8 mouse cellular contexts compared by ENCODE assay signal in genomic region chr7:128297291-128297616, GRCm38 (mm10). TPM values are rescaled to one million over a fixed set of nuclear protein-coding genes. Genes with fewer than 3 reads are reported as not detected.
DNase-seq lines count a peak whose midpoint lies in the region; ATAC-seq lines count a peak whose summit lies in the region.

No protein-coding gene starts in this region.

- DNase-seq in lung, postnatal 14 days, result no peak
- peak; percentile 41 for DNase-seq in limb, embryonic 11.5 days (ENCODE audit: low spot score)
- DNase-seq in layer of hippocampus, adult 18-20 months (ENCODE audit: low spot score in 2 of 2), result no peak
- no peak for DNase-seq in layer of hippocampus, postnatal 14 days (ENCODE audit: low spot score in 2 of 2)
- no peak for DNase-seq in cerebellum, postnatal 4 days (ENCODE audit: low spot score in 2 of 2)

- no peaks in the 10 kb centered on the region; the same call in 1 of the 2 replicates for H3K36me3 ChIP-seq in lung, embryonic 16.5 days (ENCODE audit: control insufficient read depth, insufficient read depth, low read length)
- peaks cover 7% of the 10 kb centered on the region; the same call in 1 of the 2 replicates for H3K36me3 ChIP-seq in embryonic facial prominence, embryonic 15.5 days
- no peaks in the 10 kb centered on the region; the same call in 1 of the 2 replicates for H3K36me3 ChIP-seq in limb, embryonic 11.5 days (ENCODE audit: control insufficient read depth, insufficient read depth, low read length)
- no peaks in the 10 kb centered on the region for H3K36me3 ChIP-seq in neural tube, embryonic 14.5 days (ENCODE audit: control insufficient read depth, insufficient read depth, low read length)

- peak overlapping the region; percentile 99 for H3K9ac ChIP-seq in lung, embryonic 16.5 days (ENCODE audit: low read length)
- peak overlapping the region; percentile 83 for H3K9ac ChIP-seq in embryonic facial prominence, embryonic 15.5 days
- H3K9ac ChIP-seq in limb, embryonic 11.5 days (ENCODE audit: low read length), result peak overlapping the region; percentile 92
- H3K9ac ChIP-seq in neural tube, embryonic 14.5 days (replicated peaks; ENCODE audit: low read depth, low read length), result peak overlapping the region; percentile 83

- no peaks in the 10 kb centered on the region for H3K9me3 ChIP-seq in lung, embryonic 16.5 days (ENCODE audit: control insufficient read depth, low read length)
- no peaks in the 10 kb centered on the region for H3K9me3 ChIP-seq in embryonic facial prominence, embryonic 15.5 days (replicated peaks)
- H3K9me3 ChIP-seq in limb, embryonic 11.5 days (ENCODE audit: control insufficient read depth, low read length), result no peaks in the 10 kb centered on the region
- H3K9me3 ChIP-seq in neural tube, embryonic 14.5 days (ENCODE audit: control insufficient read depth, low read length), result no peaks in the 10 kb centered on the region

- H3K4me3 ChIP-seq in lung, embryonic 16.5 days (ENCODE audit: low read length), result peak overlapping the region; percentile 100
- H3K4me3 ChIP-seq in embryonic facial prominence, embryonic 15.5 days (replicated peaks), result peak overlapping the region; percentile 86
- peak overlapping the region; percentile 93 for H3K4me3 ChIP-seq in limb, embryonic 11.5 days (ENCODE audit: low read depth, low read length)
- peak overlapping the region; percentile 79 for H3K4me3 ChIP-seq in neural tube, embryonic 14.5 days (ENCODE audit: low read depth, low read length)

- peak overlapping the region; percentile 94 for H3K27ac ChIP-seq in lung, embryonic 16.5 days (ENCODE audit: low read length)
- H3K27ac ChIP-seq in embryonic facial prominence, embryonic 15.5 days (replicated peaks), result peak overlapping the region; percentile 88
- H3K27ac ChIP-seq in limb, embryonic 11.5 days (replicated peaks; ENCODE audit: low read depth, low read length), result peak overlapping the region; percentile 68; the same call in 1 of the 2 replicates
- peak overlapping the region; percentile 50; the same call in 1 of the 2 replicates for H3K27ac ChIP-seq in neural tube, embryonic 14.5 days (ENCODE audit: low read depth, low read length)

- WGBS in lung, embryonic 16.5 days, result 30% methylated on average over 10 of the region's 10 CpGs
- WGBS in embryonic facial prominence, embryonic 15.5 days, result 33% methylated on average over 10 of the region's 10 CpGs
- 36% methylated on average over 10 of the region's 10 CpGs for WGBS in limb, embryonic 11.5 days
- WGBS in neural tube, embryonic 14.5 days, result 37% methylated on average over 10 of the region's 10 CpGs

- H3K4me2 ChIP-seq in lung, embryonic 16.5 days (ENCODE audit: low read depth, low read length), result peak overlapping the region; percentile 89
- peak overlapping the region; percentile 83 for H3K4me2 ChIP-seq in embryonic facial prominence, embryonic 15.5 days (replicated peaks)
- peak overlapping the region; percentile 87 for H3K4me2 ChIP-seq in limb, embryonic 11.5 days (ENCODE audit: low read depth, severe bottlenecking)
- peak overlapping the region; percentile 82 for H3K4me2 ChIP-seq in neural tube, embryonic 14.5 days (ENCODE audit: low read depth, low read length)

- ATAC-seq in lung, embryonic 16.5 days (ENCODE audit: low read depth), result no peak; the same call in 1 of the 2 replicates
- no peak for ATAC-seq in embryonic facial prominence, embryonic 15.5 days (ENCODE audit: insufficient number of reproducible peaks, low FRiP score, low TSS enrichment, low read depth)
- ATAC-seq in limb, embryonic 11.5 days (ENCODE audit: insufficient number of reproducible peaks, low FRiP score, low TSS enrichment, low read depth), result no peak
- ATAC-seq in neural tube, embryonic 14.5 days (ENCODE audit: low read depth), result no peak

- no peaks in the 10 kb centered on the region for H3K27me3 ChIP-seq in lung, embryonic 16.5 days (ENCODE audit: control insufficient read depth, insufficient read depth, low read depth, low read length)
- H3K27me3 ChIP-seq in embryonic facial prominence, embryonic 15.5 days, result no peaks in the 10 kb centered on the region
- H3K27me3 ChIP-seq in limb, embryonic 11.5 days (ENCODE audit: control insufficient read depth, insufficient read depth, low read length), result no peaks in the 10 kb centered on the region
- no peaks in the 10 kb centered on the region for H3K27me3 ChIP-seq in neural tube, embryonic 14.5 days (ENCODE audit: control insufficient read depth, insufficient read depth, low read length)

- peaks cover 18% of the 10 kb centered on the region for H3K4me1 ChIP-seq in lung, embryonic 16.5 days (replicated peaks; ENCODE audit: control insufficient read depth, insufficient read depth, low read length)
- H3K4me1 ChIP-seq in embryonic facial prominence, embryonic 15.5 days, result peaks cover 24% of the 10 kb centered on the region
- H3K4me1 ChIP-seq in limb, embryonic 11.5 days (ENCODE audit: control insufficient read depth, insufficient read depth, low read length), result peaks cover 2% of the 10 kb centered on the region; the same call in 1 of the 2 replicates
- H3K4me1 ChIP-seq in neural tube, embryonic 14.5 days (ENCODE audit: control insufficient read depth, insufficient read depth, low read length), result peaks cover 12% of the 10 kb centered on the region

RNA-seq across cellular contexts. Expression of gene BC017158, which starts 0.7 kb away (rescaled TPM):
- polyA plus RNA-seq in lung, embryonic 16.5 days (2015; fragmentation: Nextera tagmentation; extraction: Ambion mirVana), result 32.0 and 36.3 TPM in 2 replicates
- 26.6 and 27.0 TPM in 2 replicates for polyA plus RNA-seq in embryonic facial prominence, embryonic 15.5 days (2015; fragmentation: Nextera tagmentation; extraction: Ambion mirVana)
- polyA plus RNA-seq in limb, embryonic 11.5 days (2014; fragmentation: Nextera tagmentation; extraction: Ambion mirVana), result 25.4 and 31.0 TPM in 2 replicates
- polyA plus RNA-seq in neural tube, embryonic 14.5 days (2014; fragmentation: Nextera tagmentation; extraction: Ambion mirVana), result 25.9 and 27.9 TPM in 2 replicates
- total RNA-seq in layer of hippocampus, adult 18-20 months (2021), result 10 to 100 TPM; 24.0 to 25.9 TPM
- total RNA-seq in layer of hippocampus, postnatal 14 days (2021), result 10 to 100 TPM; 23.6 to 24.6 TPM

RNA-seq across cellular contexts. Expression of gene Slc5a2, which starts 31.8 kb away (rescaled TPM):
- 0.39 TPM in 1 of 2 replicates, not detected in the other for polyA plus RNA-seq in lung, embryonic 16.5 days (2015; fragmentation: Nextera tagmentation; extraction: Ambion mirVana)
- polyA plus RNA-seq in embryonic facial prominence, embryonic 15.5 days (2015; fragmentation: Nextera tagmentation; extraction: Ambion mirVana), result not detected in 2 replicates
- polyA plus RNA-seq in limb, embryonic 11.5 days (2014; fragmentation: Nextera tagmentation; extraction: Ambion mirVana), result not detected in 2 replicates
- polyA plus RNA-seq in neural tube, embryonic 14.5 days (2014; fragmentation: Nextera tagmentation; extraction: Ambion mirVana), result not detected in 2 replicates
- not detected for total RNA-seq in layer of hippocampus, adult 18-20 months (2021)
- total RNA-seq in layer of hippocampus, postnatal 14 days (2021), result not detected

RNA-seq across cellular contexts. Expression of gene Tgfb1i1, which starts 50.6 kb away (rescaled TPM):
- polyA plus RNA-seq in lung, embryonic 16.5 days (2015; fragmentation: Nextera tagmentation; extraction: Ambion mirVana), result 190 and 203 TPM in 2 replicates
- 86.1 and 86.5 TPM in 2 replicates for polyA plus RNA-seq in embryonic facial prominence, embryonic 15.5 days (2015; fragmentation: Nextera tagmentation; extraction: Ambion mirVana)
- polyA plus RNA-seq in limb, embryonic 11.5 days (2014; fragmentation: Nextera tagmentation; extraction: Ambion mirVana), result 14.3 and 15.6 TPM in 2 replicates
- polyA plus RNA-seq in neural tube, embryonic 14.5 days (2014; fragmentation: Nextera tagmentation; extraction: Ambion mirVana), result 15.2 and 24.7 TPM in 2 replicates
- 10 to 100 TPM in 1 of 2 experiments, 1 to 10 TPM in 1; 9.2 to 12.0 TPM for total RNA-seq in layer of hippocampus, adult 18-20 months (2021)
- total RNA-seq in layer of hippocampus, postnatal 14 days (2021), result 10 to 100 TPM; 22.6 to 24.1 TPM

RNA-seq across cellular contexts. Expression of gene 9130023H24Rik, which starts 59.4 kb away (rescaled TPM):
- polyA plus RNA-seq in lung, embryonic 16.5 days (2015; fragmentation: Nextera tagmentation; extraction: Ambion mirVana), result 9.4 TPM in 2 replicates
- polyA plus RNA-seq in embryonic facial prominence, embryonic 15.5 days (2015; fragmentation: Nextera tagmentation; extraction: Ambion mirVana), result 7.8 and 9.1 TPM in 2 replicates
- 10.2 and 11.4 TPM in 2 replicates for polyA plus RNA-seq in limb, embryonic 11.5 days (2014; fragmentation: Nextera tagmentation; extraction: Ambion mirVana)
- 9.5 and 9.7 TPM in 2 replicates for polyA plus RNA-seq in neural tube, embryonic 14.5 days (2014; fragmentation: Nextera tagmentation; extraction: Ambion mirVana)
- 1 to 10 TPM; 3.3 TPM for total RNA-seq in layer of hippocampus, adult 18-20 months (2021)
- total RNA-seq in layer of hippocampus, postnatal 14 days (2021), result 1 to 10 TPM; 3.6 to 4.1 TPM
